Mouse (Mus musculus) lung, postnatal 0 days (tissue): ENCODE data around the gene Mrps27. TPM values are rescaled to one million over a fixed set of nuclear protein-coding genes. Genes with fewer than 3 reads are reported as not detected.

Experiments used
- ATAC-seq: fragments of 200-750 bp; cut with Nextera tagmentation; 2 replicates; pipeline ENCODE4 v1.8.0; 2017; ENCODE audit warnings: moderate library complexity
- DNase-seq: peaks from one replicate; pipeline ENCODE4 v3.0.0-alpha.2; 2016; ENCODE audit warnings: low spot score
- H3K27ac ChIP-seq: fragments of 300-500 bp; sonication (generic); 2 replicates; pipeline ENCODE4 v1.5.1; 2014; ENCODE audit warnings: antibody characterized with exemption, mild to moderate bottlenecking, low read length, mixed read lengths
- H3K27me3 ChIP-seq: fragments of 300-500 bp; sonication (generic); replicated peaks from 2 replicates; pipeline ENCODE4 v1.6.1; 2014; ENCODE audit warnings: low read length, mixed read lengths; ENCODE audit not compliant: insufficient read depth
- H3K36me3 ChIP-seq: fragments of 300-500 bp; sonication (generic); 2 replicates; pipeline ENCODE4 v1.6.1; 2014; ENCODE audit warnings: low read length, mixed read lengths; ENCODE audit not compliant: insufficient read depth
- H3K4me1 ChIP-seq: fragments of 300-500 bp; sonication (generic); 2 replicates; pipeline ENCODE4 v1.6.1; 2014; ENCODE audit warnings: antibody characterized with exemption, low read depth, low read length, mixed read lengths; ENCODE audit not compliant: insufficient read depth
- H3K4me2 ChIP-seq: fragments of 300-500 bp; sonication (generic); replicated peaks from 2 replicates; pipeline ENCODE4 v1.6.1; 2014; ENCODE audit warnings: low read depth, mild to moderate bottlenecking, low read length, moderate library complexity, mixed read lengths
- H3K4me3 ChIP-seq: fragments of 300-500 bp; sonication (generic); 2 replicates; pipeline ENCODE4 v1.5.1; 2014; ENCODE audit warnings: low read depth, low read length
- H3K9ac ChIP-seq: fragments of 300-500 bp; sonication (generic); replicated peaks from 2 replicates; pipeline ENCODE4 v1.6.1; 2014; ENCODE audit warnings: low read depth, mild to moderate bottlenecking
- H3K9me3 ChIP-seq: fragments of 300-500 bp; sonication (generic); 2 replicates; pipeline ENCODE4 v1.6.1; 2016; ENCODE audit warnings: low read length, mixed read lengths
- CTCF ChIP-seq: IDR thresholded peaks from 2 replicates; pipeline ENCODE4 v1.5.1; 2016; ENCODE audit warnings: antibody characterized with exemption, mild to moderate bottlenecking
- EP300 ChIP-seq: IDR thresholded peaks from 2 replicates; pipeline ENCODE4 v1.6.1; 2016; ENCODE audit warnings: antibody characterized with exemption, mild to moderate bottlenecking, control low read depth
- WGBS: fragments of 180-500 bp; shearing (Covaris S2); extraction: QIAGEN DNeasy Blood & Tissue Kit; methylation state at CpG from one replicate; pipeline ENCODE4 v1.1.7; 2014; 5-methylcytosine and 5-hydroxymethylcytosine counted together
- polyA plus RNA-seq: library from polyadenylated mRNA; unstranded; fragments of >200 nt; fragmentation: Nextera tagmentation; extraction: Ambion mirVana; gene quantifications from 2 replicates; pipeline ENCODE4 v1.2.1, GENCODE M21; 2015

Mrps27 gene
- polyA plus RNA-seq, 1 experiment from 2014 or later, result 20.4 TPM

GRCm38 (mm10) chr13:99384555-99385203 is 40.1 kb downstream of the Mrps27 start:
- Histone ChIP-seq H3K36me3 (no peaks in the 10 kb centered on the region), H3K27me3 (no peaks in the 10 kb centered on the region), H3K4me3 (no peak overlapping the region), H3K4me2 (no peak overlapping the region), H3K9me3 (no peaks in the 10 kb centered on the region), H3K27ac (no peak overlapping the region), H3K4me1 (no peaks in the 10 kb centered on the region), H3K9ac (no peak overlapping the region)
- TF ChIP-seq EP300 (peak; percentile 84), CTCF (no peak)
- DNase-seq, result peak; percentile 51
- 74% methylated on average over 7 of the region's 7 CpGs for WGBS
- peak; percentile 84 for ATAC-seq

- DNase-seq (no peak), ATAC-seq (no peak)
- TF ChIP-seq CTCF (no peak), EP300 (no peak)
- Histone ChIP-seq H3K4me3 (no peak overlapping the region), H3K9me3 (no peaks in the 10 kb centered on the region), H3K27me3 (no peaks in the 10 kb centered on the region), H3K4me2 (no peak overlapping the region), H3K36me3 (no peaks in the 10 kb centered on the region), H3K4me1 (no peaks in the 10 kb centered on the region), H3K9ac (no peak overlapping the region), H3K27ac (no peak overlapping the region)
- WGBS, result 88% methylated on average over 6 of the region's 6 CpGs
These were observed 41.3 kb downstream of the Mrps27 start for GRCm38 (mm10) chr13:99385911-99386310.

GRCm38 (mm10) chr13:99386341-99386740 is 41.8 kb downstream of the Mrps27 start:
- H3K4me2 ChIP-seq, result no peak overlapping the region
- DNase-seq, result no peak
- no peak overlapping the region for H3K4me3 ChIP-seq
- ATAC-seq, result no peak
- H3K27ac ChIP-seq, result no peak overlapping the region
- no peak overlapping the region for H3K9ac ChIP-seq
- no peaks in the 10 kb centered on the region for H3K4me1 ChIP-seq
- H3K27me3 ChIP-seq, result no peaks in the 10 kb centered on the region
- WGBS, result 80% methylated on average over 7 of the region's 7 CpGs
- H3K36me3 ChIP-seq, result no peaks in the 10 kb centered on the region
- H3K9me3 ChIP-seq, result no peaks in the 10 kb centered on the region
- no peak for TF ChIP-seq EP300
- TF ChIP-seq CTCF, result no peak

GRCm38 (mm10) chr13:99387901-99388811 is 43.6 kb downstream of the Mrps27 start:
- Histone ChIP-seq H3K4me2 (no peak overlapping the region), H3K4me3 (no peak overlapping the region), H3K36me3 (no peaks in the 10 kb centered on the region), H3K4me1 (no peaks in the 10 kb centered on the region), H3K9me3 (no peaks in the 10 kb centered on the region), H3K9ac (no peak overlapping the region), H3K27ac (no peak overlapping the region), H3K27me3 (no peaks in the 10 kb centered on the region)
- ATAC-seq (no peak), DNase-seq (no peak)
- TF ChIP-seq CTCF (no peak), EP300 (no peak)
- 62% methylated on average over 7 of the region's 7 CpGs for WGBS

GRCm38 (mm10) chr13:99391417-99391816 is 46.8 kb downstream of the Mrps27 start:
- H3K4me2 ChIP-seq, result no peak overlapping the region
- H3K4me1 ChIP-seq, result no peaks in the 10 kb centered on the region
- H3K27me3 ChIP-seq, result no peaks in the 10 kb centered on the region
- no peak overlapping the region for H3K4me3 ChIP-seq
- no peaks in the 10 kb centered on the region for H3K36me3 ChIP-seq
- TF ChIP-seq EP300 (no peak), CTCF (no peak)
- H3K9me3 ChIP-seq, result no peaks in the 10 kb centered on the region
- 72% methylated on average over 3 of the region's 3 CpGs for WGBS
- DNase-seq, result peak; percentile 26
- no peak overlapping the region for H3K27ac ChIP-seq
- H3K9ac ChIP-seq, result no peak overlapping the region
- no peak for ATAC-seq

GRCm38 (mm10) chr13:99393128-99393527 is 48.5 kb downstream of the Mrps27 start:
- ATAC-seq (no peak), DNase-seq (no peak)
- Histone ChIP-seq H3K4me2 (no peak overlapping the region), H3K4me3 (no peak overlapping the region), H3K36me3 (no peaks in the 10 kb centered on the region), H3K27ac (no peak overlapping the region), H3K9ac (no peak overlapping the region), H3K4me1 (no peaks in the 10 kb centered on the region; the same call in 1 of the 2 replicates), H3K27me3 (no peaks in the 10 kb centered on the region), H3K9me3 (no peaks in the 10 kb centered on the region)
- WGBS, result 81% methylated on average over 3 of the region's 3 CpGs
- TF ChIP-seq EP300 (no peak), CTCF (no peak)
